Mouse (Mus musculus) T-helper 2 cell (primary cell): Measurements from ENCODE around the gene Nat8f4.
"Not testable (repeated sequence)": the region's sequence is repeated elsewhere in the genome, so short reads cannot be mapped to it uniquely, and the experiment has no call there.

Source experiments
- in situ Hi-C: fragments of 300-600 bp; cut with MboI, MseI; formaldehyde crosslinking; loops from one replicate; pipeline ENCODE4 v1.15.1; 2025; ENCODE audit warnings: high pct_unique_total_duplicates

The Nat8f4 gene

GRCm38 (mm10) chr6:85902303-85902702 lies 2.4 kb downstream of the Nat8f4 start:
- in situ Hi-C loops: loop anchor here (10.0 kb wide), 1 partner anchor 848 kb away; no protein-coding TSS in a partner anchor

GRCm38 (mm10) chr6:85898596-85899475 lies 5.8 kb downstream of the Nat8f4 start:
- in situ Hi-C loops: not testable (repeated sequence)

- in situ Hi-C loops: not testable (repeated sequence)
These were observed 9.5 kb downstream of the Nat8f4 start for GRCm38 (mm10) chr6:85895061-85895648.

GRCm38 (mm10) chr6:85888961-85889360 lies 15.7 kb downstream of the Nat8f4 start:
- in situ Hi-C loops: no loop called here

- in situ Hi-C loops: no loop called here
These were observed 20.4 kb downstream of the Nat8f4 start for GRCm38 (mm10) chr6:85884311-85884710.

GRCm38 (mm10) chr6:85883246-85883645 lies 21.4 kb downstream of the Nat8f4 start:
- in situ Hi-C loops: not testable (repeated sequence)

GRCm38 (mm10) chr6:85869006-85869405 lies 35.7 kb downstream of the Nat8f4 start, which contains the start of gene Nat8f2:
Nat8f2 (minus strand) TSS chr6:85869158.
- in situ Hi-C loops: not testable (repeated sequence)

- in situ Hi-C loops: no loop called here
These were observed 36.7 kb downstream of the Nat8f4 start for GRCm38 (mm10) chr6:85867726-85868690.

GRCm38 (mm10) chr6:85866995-85867394 lies 37.7 kb downstream of the Nat8f4 start:
- in situ Hi-C loops: not testable (repeated sequence)

- in situ Hi-C loops: not testable (repeated sequence)
These were observed 38.5 kb downstream of the Nat8f4 start for GRCm38 (mm10) chr6:85866166-85866565.

- in situ Hi-C loops: not testable (repeated sequence)
These were observed 39.6 kb downstream of the Nat8f4 start for GRCm38 (mm10) chr6:85864900-85865639.

- in situ Hi-C loops: no loop called here
These were observed 40.8 kb downstream of the Nat8f4 start for GRCm38 (mm10) chr6:85863840-85864239.

- in situ Hi-C loops: no loop called here
These were observed 41.5 kb downstream of the Nat8f4 start for GRCm38 (mm10) chr6:85863136-85863535.

GRCm38 (mm10) chr6:85862565-85862964 lies 42.1 kb downstream of the Nat8f4 start:
- in situ Hi-C loops: no loop called here

GRCm38 (mm10) chr6:85861247-85861646 lies 43.4 kb downstream of the Nat8f4 start:
- in situ Hi-C loops: no loop called here

GRCm38 (mm10) chr6:85856194-85856678 lies 48.4 kb downstream of the Nat8f4 start:
- in situ Hi-C loops: no loop called here

- in situ Hi-C loops: no loop called here
These were observed 51.2 kb downstream of the Nat8f4 start for GRCm38 (mm10) chr6:85853481-85853880.

GRCm38 (mm10) chr6:85851062-85851773 lies 53.5 kb downstream of the Nat8f4 start:
- in situ Hi-C loops: no loop called here

GRCm38 (mm10) chr6:85849240-85849639 lies 55.4 kb downstream of the Nat8f4 start:
- in situ Hi-C loops: no loop called here
